Mouse (Mus musculus) cerebellum, adult 9-11 months (tissue): ENCODE measurements at regions not wholly inside any gene's neighbourhood (a gene's known extent, or its start where the extent isn't known, plus 50 kb on each side); places are given as distances from the start of the nearest gene placed in this dataset.

Experiments
- DNase-seq: peaks from one replicate; pipeline ENCODE4 v3.0.0; 2022

- peak; percentile 78 for DNase-seq
These were observed 85.7 kb downstream of the 1700001O22Rik start for GRCm38 (mm10) chr2:30717566-30718328.

GRCm38 (mm10) chr2:30716580-30717565 lies 86.6 kb downstream of the 1700001O22Rik start:
- DNase-seq = peak; percentile 82

GRCm38 (mm10) chr2:30715720-30716310 lies 87.6 kb downstream of the 1700001O22Rik start:
- peak; percentile 54 for DNase-seq

- DNase-seq = peak; percentile 69
These were observed 89.9 kb downstream of the 1700001O22Rik start for GRCm38 (mm10) chr2:30713535-30713934.

GRCm38 (mm10) chr2:30712841-30713401 lies 90.5 kb downstream of the 1700001O22Rik start:
- DNase-seq = peak; percentile 70

- peak; percentile 92 for DNase-seq
These were observed 91.5 kb downstream of the 1700001O22Rik start for GRCm38 (mm10) chr2:30711853-30712498.

- peak; percentile 78 for DNase-seq
These were observed 92.0 kb downstream of the 1700001O22Rik start for GRCm38 (mm10) chr2:30711476-30711852.

- no peak for DNase-seq
These were observed 92.6 kb downstream of the 1700001O22Rik start for GRCm38 (mm10) chr2:30710895-30711294.

GRCm38 (mm10) chr2:30709386-30709884 lies 94.0 kb downstream of the 1700001O22Rik start:
- peak; percentile 59 for DNase-seq

- DNase-seq = peak; percentile 60
These were observed 94.6 kb downstream of the 1700001O22Rik start for GRCm38 (mm10) chr2:30708762-30709385.

GRCm38 (mm10) chr2:30708001-30708683 lies 95.3 kb downstream of the 1700001O22Rik start:
- peak; percentile 77 for DNase-seq

- DNase-seq = peak; percentile 76
These were observed 96.1 kb downstream of the 1700001O22Rik start for GRCm38 (mm10) chr2:30707099-30708000.

- no peak for DNase-seq
These were observed 97.4 kb downstream of the 1700001O22Rik start for GRCm38 (mm10) chr2:30706036-30706435.

GRCm38 (mm10) chr2:30703308-30703707 lies 100.2 kb downstream of the 1700001O22Rik start:
- DNase-seq = no peak

- no peak for DNase-seq
These were observed 100.8 kb downstream of the 1700001O22Rik start for GRCm38 (mm10) chr2:30702711-30703110.

GRCm38 (mm10) chr2:30700890-30701289 lies 102.6 kb downstream of the 1700001O22Rik start:
- DNase-seq = no peak

GRCm38 (mm10) chr2:30700471-30700870 lies 103.0 kb downstream of the 1700001O22Rik start:
- no peak for DNase-seq

GRCm38 (mm10) chr2:30699797-30700454 lies 103.5 kb downstream of the 1700001O22Rik start:
- DNase-seq = peak; percentile 90
